Mouse (Mus musculus): ENCODE results near the gene Zfp839.
"Not testable (repeated sequence)": the region's sequence is repeated elsewhere in the genome, so short reads cannot be mapped to it uniquely, and the experiment has no call there.

Zfp839 gene

GRCm38 (mm10) chr12:110841731-110842493, 8.1 kb upstream of the Zfp839 start:
- DNase-seq = no peak

DNA sequence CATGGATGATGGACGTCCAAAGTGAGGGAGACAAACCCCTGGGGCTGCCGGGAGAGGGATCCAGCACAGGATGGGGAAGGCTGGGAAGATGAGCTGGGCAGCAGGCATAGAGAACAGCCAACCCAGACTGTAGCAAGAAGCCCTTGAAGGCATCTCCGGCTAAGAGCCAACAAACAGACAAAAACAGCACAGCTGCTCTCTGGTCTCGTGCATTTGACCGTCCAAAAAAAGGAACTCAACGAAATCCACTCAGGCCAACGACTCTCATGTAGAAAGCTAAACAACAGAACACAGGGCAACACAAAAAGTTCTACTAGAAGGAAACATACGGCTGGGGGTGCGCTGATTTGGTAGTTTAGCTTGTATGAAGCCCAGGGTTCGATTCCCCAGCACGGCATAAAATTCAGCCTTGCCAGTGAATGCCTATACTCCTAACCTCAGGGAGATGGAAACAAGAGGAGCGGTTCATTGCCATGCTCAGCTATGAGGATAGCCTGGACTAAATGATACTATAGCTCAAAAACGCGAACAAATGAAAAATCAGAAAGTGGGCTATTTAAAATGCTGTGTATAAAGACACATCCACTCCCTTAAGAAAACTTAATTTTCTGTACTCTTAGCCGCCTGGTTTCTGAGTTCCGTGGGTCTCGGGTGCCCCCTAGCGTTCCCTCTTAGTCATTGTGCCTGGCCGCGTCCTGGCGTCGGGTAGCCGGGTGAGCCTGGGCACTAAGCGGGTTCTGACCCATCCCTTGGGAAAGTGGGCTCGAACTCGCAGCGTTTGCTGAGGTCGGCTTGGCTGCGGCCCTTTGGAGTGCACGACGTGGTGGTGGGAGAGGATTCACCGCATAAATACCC, 6.6 kb upstream of the Zfp839 start:
- peak; percentile 81 to 92 for DNase-seq

DNA sequence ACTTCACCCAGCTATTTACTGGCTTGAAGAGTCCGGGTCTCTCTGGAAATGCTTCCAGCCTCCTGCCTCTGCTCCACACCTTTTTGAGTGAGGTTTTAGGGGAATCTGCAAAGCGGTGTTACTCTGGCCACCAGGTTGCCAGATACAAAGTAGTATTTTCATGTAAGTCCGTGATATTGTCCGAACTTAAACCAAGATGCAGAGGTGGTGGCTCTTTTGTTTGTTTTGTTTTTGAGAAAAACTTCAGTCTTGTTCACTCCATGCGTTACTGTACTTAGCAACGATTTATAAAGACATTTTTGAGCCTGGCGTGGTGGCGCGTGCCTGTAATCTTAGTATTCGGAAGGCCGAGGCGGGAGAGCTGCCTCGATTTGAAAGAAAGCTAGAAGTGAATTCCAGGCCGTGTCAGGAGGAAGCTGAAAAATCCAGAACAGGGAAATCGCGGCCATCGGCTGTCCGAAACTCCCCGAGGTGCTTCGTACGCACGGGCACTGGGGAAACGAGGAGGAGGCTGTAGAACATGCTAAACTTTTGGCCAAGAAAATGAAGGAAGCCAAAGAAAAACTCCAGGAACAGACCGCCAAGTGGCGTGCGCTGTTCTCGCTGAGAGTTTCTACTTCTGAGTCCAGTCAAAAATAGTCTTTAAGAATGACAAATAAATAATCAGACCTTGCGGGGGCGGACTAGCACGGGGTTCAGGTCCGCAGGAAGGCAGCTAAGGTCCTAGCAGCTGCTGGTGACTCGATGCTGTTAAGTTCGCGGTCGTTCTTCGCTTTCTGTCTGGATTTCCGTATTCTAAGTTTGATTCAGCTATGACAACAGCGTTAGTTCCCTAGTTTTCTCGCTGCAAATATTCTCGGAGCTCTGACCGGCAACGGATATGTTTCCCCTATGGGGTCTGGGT, 5.6 kb upstream of the Zfp839 start:
- peak; percentile 27 to 29 for DNase-seq

GRCm38 (mm10) chr12:110845131-110845880, 4.7 kb upstream of the Zfp839 start:
- DNase-seq = peak; percentile 87 to 90

- DNase-seq = no peak
These were observed 3.8 kb upstream of the Zfp839 start for GRCm38 (mm10) chr12:110846191-110846765.

DNA sequence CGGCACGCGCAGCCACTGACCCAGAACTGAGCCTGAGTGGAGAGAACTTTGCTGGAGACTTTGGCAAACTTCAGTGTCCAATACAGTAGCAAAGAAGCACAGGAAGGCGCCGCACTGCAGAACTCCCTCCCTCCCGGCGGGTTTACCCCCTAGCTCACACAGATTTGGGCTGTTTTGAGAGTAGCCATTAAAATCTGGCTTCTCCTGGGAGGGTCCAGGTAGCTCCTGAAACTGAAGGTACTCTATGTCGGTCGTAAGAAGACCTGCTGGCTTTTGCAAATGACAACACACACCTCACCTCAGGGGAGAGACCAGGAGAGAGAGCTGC, 840 bp downstream of the Zfp839 start:
- no peak for DNase-seq

DNA sequence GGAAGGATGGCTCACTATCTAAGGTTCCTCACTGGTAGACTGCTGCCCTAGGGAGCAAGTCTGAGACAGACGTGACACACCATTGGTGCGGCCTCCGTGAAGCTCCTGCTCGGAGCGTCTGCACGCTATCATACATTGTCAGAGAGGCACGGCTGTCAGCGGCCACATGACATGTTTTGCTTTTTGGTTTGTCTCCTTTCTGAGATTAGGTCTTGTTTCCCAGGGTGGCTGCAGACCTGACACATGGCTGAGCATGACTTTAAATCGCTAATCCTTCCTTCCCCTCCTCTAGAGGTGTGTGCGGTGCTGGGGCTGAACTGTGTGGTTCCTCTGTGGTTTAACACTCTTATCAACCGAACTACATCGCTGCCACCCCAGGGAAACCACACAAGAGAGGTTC, 1.4 kb downstream of the Zfp839 start:
- DNase-seq = no peak

- DNase-seq = no peak
These were observed 1.9 kb downstream of the Zfp839 start for GRCm38 (mm10) chr12:110851923-110852322.

- DNase-seq = no peak
These were observed 5.0 kb downstream of the Zfp839 start for GRCm38 (mm10) chr12:110854786-110855737.

DNA sequence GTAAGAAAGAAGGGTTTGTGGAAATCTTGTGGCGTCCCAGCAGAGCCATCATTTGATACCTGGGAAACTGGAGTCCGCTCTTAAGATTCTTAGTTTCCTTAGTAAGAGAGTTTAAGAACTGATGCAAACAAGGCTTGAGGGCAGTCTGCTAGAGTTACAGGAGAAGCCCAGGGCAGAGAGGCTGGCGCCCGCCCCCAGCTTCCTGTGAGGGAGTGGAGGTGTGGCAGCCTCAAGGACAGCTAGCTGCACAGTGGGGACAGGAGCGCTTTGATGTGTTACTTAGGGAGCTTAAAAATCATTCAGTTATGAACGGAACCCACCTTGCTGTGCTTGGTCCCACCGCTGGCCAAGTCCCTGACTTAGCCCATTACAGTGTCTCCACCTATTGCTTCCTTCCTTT, 7.1 kb downstream of the Zfp839 start:
- no peak for DNase-seq

DNA sequence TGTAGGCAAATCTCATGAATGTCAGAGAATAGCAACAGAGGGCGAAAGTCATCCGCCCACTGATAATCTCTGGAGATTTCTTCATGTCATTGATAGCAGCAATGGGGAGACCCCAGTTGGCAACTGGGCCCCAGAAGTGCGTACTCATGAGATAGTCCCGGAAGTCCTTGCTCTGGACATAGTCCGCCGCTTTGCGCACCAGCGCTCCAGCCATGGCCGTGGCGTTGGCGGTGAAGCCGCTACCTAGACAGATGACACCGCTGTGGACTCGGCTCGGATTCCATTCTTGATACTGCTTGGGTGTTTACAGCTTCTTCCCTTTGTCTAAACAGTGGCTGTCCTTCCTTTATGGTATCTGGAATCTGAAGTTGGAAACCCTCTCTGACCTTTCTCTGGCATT, 8.6 kb downstream of the Zfp839 start:
- not testable (repeated sequence) for DNase-seq

DNA sequence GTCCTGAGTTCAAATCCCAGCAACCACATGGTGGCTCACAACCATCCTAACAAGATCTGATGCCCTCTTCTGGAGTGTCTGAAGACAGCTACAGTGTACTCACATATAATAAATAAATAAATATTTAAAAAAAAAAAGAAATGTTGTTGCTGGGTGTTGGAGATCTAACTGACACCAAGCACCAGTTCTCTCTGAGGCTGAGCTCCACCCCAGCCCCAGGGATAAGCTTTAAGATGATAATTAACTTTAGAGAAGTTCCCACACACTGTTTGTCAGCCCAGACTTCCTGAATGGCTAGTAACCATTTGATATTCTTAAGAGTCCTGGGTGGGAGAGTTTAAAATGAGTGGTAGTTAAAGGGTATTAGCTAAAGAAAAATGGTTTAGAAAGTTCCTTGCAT, 10.2 kb downstream of the Zfp839 start:
- no peak for DNase-seq

DNA sequence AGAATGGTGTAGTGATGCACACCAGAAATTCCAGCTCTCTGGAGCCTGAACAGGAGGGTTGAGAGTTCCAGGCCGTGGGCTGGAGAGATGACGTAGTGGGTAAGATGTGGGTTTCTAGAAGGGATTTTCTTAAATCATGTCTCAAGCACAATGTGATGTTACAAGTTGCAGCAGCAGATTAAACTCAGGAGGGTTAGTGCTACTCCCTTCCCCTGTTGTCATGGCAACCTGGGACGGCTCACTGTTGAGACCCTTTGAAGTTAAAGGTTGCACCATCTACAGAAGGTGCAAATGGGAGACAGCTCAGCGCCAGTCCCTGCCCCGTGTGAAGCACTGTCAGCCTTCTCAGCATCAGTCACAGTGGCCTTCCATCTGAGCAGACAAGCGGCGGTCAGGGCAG, 11.2 kb downstream of the Zfp839 start:
- DNase-seq = no peak

GRCm38 (mm10) chr12:110864008-110864407, 14.0 kb downstream of the Zfp839 start:
- no peak for DNase-seq

GRCm38 (mm10) chr12:110865571-110865970, 15.5 kb downstream of the Zfp839 start:
- DNase-seq = no peak

GRCm38 (mm10) chr12:110865989-110866388, 15.9 kb downstream of the Zfp839 start:
- DNase-seq = peak; percentile 44 to 60

- no peak for DNase-seq
These were observed 20.1 kb downstream of the Zfp839 start for GRCm38 (mm10) chr12:110870107-110870506.

DNA sequence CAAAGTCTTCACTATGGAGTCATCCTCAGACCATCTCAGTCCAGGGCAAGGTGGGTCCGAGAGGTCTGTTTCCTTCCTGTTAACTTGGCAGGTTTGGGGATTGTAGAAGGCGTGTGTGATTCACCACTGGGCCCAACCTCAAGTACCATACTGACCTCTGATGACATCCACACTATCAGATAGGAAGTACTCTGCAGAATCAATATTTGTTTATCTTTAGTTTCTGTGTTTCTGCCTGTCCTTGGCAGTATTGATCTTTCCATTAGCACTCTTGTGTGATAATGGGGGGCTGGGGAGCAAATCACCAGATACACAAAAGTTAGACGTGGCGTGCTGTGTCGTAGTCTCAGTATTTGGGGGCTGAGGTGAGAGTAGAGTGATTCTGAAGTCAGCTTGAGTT, 21.2 kb downstream of the Zfp839 start:
- no peak for DNase-seq

DNA sequence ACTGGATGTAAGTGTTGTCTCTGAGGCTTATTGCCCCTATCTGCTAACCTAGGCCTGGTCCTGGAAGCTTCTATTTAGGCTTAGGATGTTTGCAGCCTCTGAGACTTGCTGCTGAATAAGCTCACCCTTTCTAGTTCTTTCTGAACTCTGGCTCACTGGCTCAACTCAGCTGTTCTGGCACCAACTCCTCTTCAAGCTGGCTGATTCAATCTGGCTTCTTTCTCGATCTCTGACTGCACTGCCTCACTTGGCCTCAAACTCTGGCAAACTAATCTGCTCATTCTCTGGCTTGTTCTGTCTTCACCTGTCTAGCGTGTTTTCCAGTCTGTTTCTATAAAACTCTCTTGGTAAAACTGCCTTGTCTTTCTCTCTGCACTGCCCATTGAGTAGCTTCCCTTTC, 25.3 kb downstream of the Zfp839 start:
- DNase-seq = no peak

- no peak for DNase-seq
These were observed 32.2 kb downstream of the Zfp839 start for GRCm38 (mm10) chr12:110882291-110882690.

DNA sequence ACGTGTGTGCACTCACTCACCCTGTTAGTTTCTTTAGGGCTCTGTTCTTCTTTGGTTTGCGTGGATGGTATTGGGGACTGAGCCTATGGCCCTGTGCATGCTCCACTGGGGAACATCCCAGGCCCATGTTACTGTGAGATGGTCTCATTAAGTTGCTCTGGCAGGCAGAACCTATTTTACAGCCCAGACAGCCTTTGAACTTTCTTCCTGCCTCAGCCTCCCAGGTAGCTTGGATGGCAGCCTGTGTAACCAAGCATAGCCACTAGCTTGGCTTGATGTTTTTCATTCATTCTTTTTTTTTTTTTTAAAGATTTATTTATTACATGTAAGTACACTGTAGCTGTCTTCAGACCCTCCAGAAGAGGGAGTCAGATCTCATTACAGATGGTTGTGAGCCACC, 35.2 kb downstream of the Zfp839 start:
- DNase-seq = no peak

All from cerebellum, adult 18-20 months (tissue).